Mouse (Mus musculus): ENCODE data around the gene Map4. TPM values are rescaled to one million over a fixed set of nuclear protein-coding genes. Genes with fewer than 3 reads are reported as not detected.

The Map4 gene
- polyA plus RNA-seq, 1 experiment from 2014 or later = 7.7 TPM

GRCm38 (mm10) chr9:110047857-110048256, 116.6 kb downstream of the Map4 start:
- Histone ChIP-seq H3K4me3 (ENCODE audit: low read depth, low read length) (no peak overlapping the region), H3K9ac (replicated peaks) (no peak overlapping the region), H3K4me2 (ENCODE audit: low read depth, low read length) (no peak overlapping the region), H3K27ac (ENCODE audit: low read depth) (no peak overlapping the region), H3K9me3 (ENCODE audit: low read length) (no peaks in the 10 kb centered on the region), H3K4me1 (ENCODE audit: insufficient read depth) (no peaks in the 10 kb centered on the region), H3K36me3 (replicated peaks; ENCODE audit: insufficient read depth, low read length) (peaks cover 4% of the 10 kb centered on the region; the same call in 1 of the 2 replicates), H3K27me3 (ENCODE audit: insufficient read depth, low read length) (no peaks in the 10 kb centered on the region)
- 79% methylated on average over 3 of the region's 3 CpGs for WGBS (ENCODE audit: insufficient replicate concordance)
- ATAC-seq = no peak
- DNase-seq = no peak
- no peak for TF ChIP-seq EP300 (IDR thresholded peaks at IDR 0.05; ENCODE audit: low read depth)
- no peak for TF ChIP-seq CTCF (IDR thresholded peaks at IDR 0.05; ENCODE audit: low read depth)

GRCm38 (mm10) chr9:110051184-110051583, 119.9 kb downstream of the Map4 start:
- DNase-seq = no peak
- H3K4me2 ChIP-seq (ENCODE audit: low read depth, low read length) = no peak overlapping the region
- no peak for ATAC-seq
- H3K9ac ChIP-seq (replicated peaks) = no peak overlapping the region
- no peaks in the 10 kb centered on the region for H3K9me3 ChIP-seq (ENCODE audit: low read length)
- H3K27me3 ChIP-seq (ENCODE audit: insufficient read depth, low read length) = no peaks in the 10 kb centered on the region
- no peak overlapping the region for H3K27ac ChIP-seq (ENCODE audit: low read depth)
- H3K36me3 ChIP-seq (replicated peaks; ENCODE audit: insufficient read depth, low read length) = no peaks in the 10 kb centered on the region
- H3K4me3 ChIP-seq (ENCODE audit: low read depth, low read length) = no peak overlapping the region
- no peaks in the 10 kb centered on the region for H3K4me1 ChIP-seq (ENCODE audit: insufficient read depth)
- no peak for TF ChIP-seq CTCF (IDR thresholded peaks at IDR 0.05; ENCODE audit: low read depth)
- TF ChIP-seq EP300 (IDR thresholded peaks at IDR 0.05; ENCODE audit: low read depth) = no peak

GRCm38 (mm10) chr9:110051869-110052661, 120.8 kb downstream of the Map4 start:
- H3K9me3 ChIP-seq (ENCODE audit: low read length) = no peaks in the 10 kb centered on the region
- no peak overlapping the region for H3K9ac ChIP-seq (replicated peaks)
- no peak for DNase-seq
- 81% methylated on average over 23 of the region's 23 CpGs for WGBS (ENCODE audit: insufficient replicate concordance)
- no peak overlapping the region for H3K27ac ChIP-seq (ENCODE audit: low read depth)
- no peak overlapping the region for H3K4me2 ChIP-seq (ENCODE audit: low read depth, low read length)
- no peaks in the 10 kb centered on the region for H3K36me3 ChIP-seq (replicated peaks; ENCODE audit: insufficient read depth, low read length)
- H3K4me1 ChIP-seq (ENCODE audit: insufficient read depth) = no peaks in the 10 kb centered on the region
- no peak for TF ChIP-seq CTCF (IDR thresholded peaks at IDR 0.05; ENCODE audit: low read depth)
- TF ChIP-seq EP300 (IDR thresholded peaks at IDR 0.05; ENCODE audit: low read depth) = no peak
- no peak for ATAC-seq
- H3K27me3 ChIP-seq (ENCODE audit: insufficient read depth, low read length) = no peaks in the 10 kb centered on the region
- no peak overlapping the region for H3K4me3 ChIP-seq (ENCODE audit: low read depth, low read length)

DNA sequence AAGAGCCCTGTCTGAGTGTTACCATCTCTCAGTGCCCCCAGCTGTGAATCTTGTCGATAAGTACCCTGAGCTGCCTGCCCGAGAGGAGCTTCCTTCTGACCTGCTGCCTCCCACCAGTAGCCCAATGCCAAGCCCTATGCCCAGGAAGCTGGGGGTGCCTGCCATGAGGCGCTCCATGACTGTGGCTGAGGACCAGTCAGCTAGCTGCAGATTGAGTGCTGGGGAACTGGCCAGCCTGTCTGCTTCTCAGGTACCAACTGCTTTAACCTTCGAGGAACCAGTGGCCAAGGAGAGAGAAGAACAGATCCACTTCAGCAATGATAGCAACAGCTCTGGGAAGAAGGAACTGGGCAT, 121.7 kb downstream of the Map4 start:
- H3K36me3 ChIP-seq (replicated peaks; ENCODE audit: insufficient read depth, low read length) = no peaks in the 10 kb centered on the region
- H3K4me2 ChIP-seq (ENCODE audit: low read depth, low read length) = no peak overlapping the region
- H3K9me3 ChIP-seq (ENCODE audit: low read length) = no peaks in the 10 kb centered on the region
- H3K27me3 ChIP-seq (ENCODE audit: insufficient read depth, low read length) = no peaks in the 10 kb centered on the region
- TF ChIP-seq EP300 (IDR thresholded peaks at IDR 0.05; ENCODE audit: low read depth) (no peak), CTCF (IDR thresholded peaks at IDR 0.05; ENCODE audit: low read depth) (no peak)
- no peak for DNase-seq
- H3K4me1 ChIP-seq (ENCODE audit: insufficient read depth) = no peaks in the 10 kb centered on the region
- 81% methylated on average over 4 of the region's 4 CpGs for whole genome bisulfite sequencing (ENCODE audit: insufficient replicate concordance)
- ATAC-seq = no peak
- no peak overlapping the region for H3K9ac ChIP-seq (replicated peaks)
- H3K4me3 ChIP-seq (ENCODE audit: low read depth, low read length) = no peak overlapping the region
- no peak overlapping the region for H3K27ac ChIP-seq (ENCODE audit: low read depth)

GRCm38 (mm10) chr9:110053305-110054079, 122.2 kb downstream of the Map4 start:
- no peaks in the 10 kb centered on the region for H3K27me3 ChIP-seq (ENCODE audit: insufficient read depth, low read length)
- H3K4me3 ChIP-seq (ENCODE audit: low read depth, low read length) = no peak overlapping the region
- WGBS (ENCODE audit: insufficient replicate concordance) = 69% methylated on average over 8 of the region's 8 CpGs
- no peak overlapping the region for H3K9ac ChIP-seq (replicated peaks)
- H3K4me2 ChIP-seq (ENCODE audit: low read depth, low read length) = no peak overlapping the region
- no peaks in the 10 kb centered on the region for H3K9me3 ChIP-seq (ENCODE audit: low read length)
- H3K4me1 ChIP-seq (ENCODE audit: insufficient read depth) = no peaks in the 10 kb centered on the region
- H3K27ac ChIP-seq (ENCODE audit: low read depth) = no peak overlapping the region
- DNase-seq (no peak), ATAC-seq (no peak)
- no peak for TF ChIP-seq EP300 (IDR thresholded peaks at IDR 0.05; ENCODE audit: low read depth)
- TF ChIP-seq CTCF (IDR thresholded peaks at IDR 0.05; ENCODE audit: low read depth) = no peak
- H3K36me3 ChIP-seq (replicated peaks; ENCODE audit: insufficient read depth, low read length) = no peaks in the 10 kb centered on the region

GRCm38 (mm10) chr9:110054080-110054421, 122.8 kb downstream of the Map4 start:
- H3K27ac ChIP-seq (ENCODE audit: low read depth) = no peak overlapping the region
- H3K4me2 ChIP-seq (ENCODE audit: low read depth, low read length) = no peak overlapping the region
- no peaks in the 10 kb centered on the region; the same call in 1 of the 2 replicates for H3K36me3 ChIP-seq (replicated peaks; ENCODE audit: insufficient read depth, low read length)
- no peak for DNase-seq
- H3K4me3 ChIP-seq (ENCODE audit: low read depth, low read length) = no peak overlapping the region
- no peaks in the 10 kb centered on the region for H3K27me3 ChIP-seq (ENCODE audit: insufficient read depth, low read length)
- TF ChIP-seq CTCF (IDR thresholded peaks at IDR 0.05; ENCODE audit: low read depth) (no peak), EP300 (IDR thresholded peaks at IDR 0.05; ENCODE audit: low read depth) (no peak)
- no peak overlapping the region for H3K9ac ChIP-seq (replicated peaks)
- no peaks in the 10 kb centered on the region for H3K4me1 ChIP-seq (ENCODE audit: insufficient read depth)
- WGBS (ENCODE audit: insufficient replicate concordance) = 82% methylated on average over 2 of the region's 2 CpGs
- ATAC-seq = no peak
- H3K9me3 ChIP-seq (ENCODE audit: low read length) = no peaks in the 10 kb centered on the region

Data from liver, postnatal 0 days (tissue).